Mouse (Mus musculus) brain, embryonic 14.5 days (tissue): ENCODE measurements at regions not wholly inside any gene's neighbourhood (a gene's known extent, or its start where the extent isn't known, plus 50 kb on each side); places are given as distances from the start of the nearest gene placed in this dataset.

Experiments used
- CTCF ChIP-seq: fragments of 200-500 bp; IDR thresholded peaks from 2 replicates; pipeline ENCODE4 v1.5.1; 2012; ENCODE audit warnings: inconsistent platforms, mild to moderate bottlenecking, moderate library complexity, borderline replicate concordance; ENCODE audit not compliant: insufficient read depth, insufficient read length; ENCODE audit errors: extremely low read depth
- POLR2A ChIP-seq: fragments of 200-500 bp; IDR thresholded peaks from 2 replicates; pipeline ENCODE4 v1.6.1; 2012; ENCODE audit warnings: mild to moderate bottlenecking, inconsistent platforms, borderline replicate concordance; ENCODE audit not compliant: poor library complexity, insufficient read depth, insufficient read length, severe bottlenecking; ENCODE audit errors: extremely low read depth

GRCm38 (mm10) chr3:74920512-74921178, 244.2 kb downstream of the Zbbx start:
- TF ChIP-seq CTCF (no peak), POLR2A (no peak)
